Mouse (Mus musculus) hindbrain, embryonic 14.5 days (tissue): Measurements from ENCODE around the gene Klhl13. TPM values are rescaled to one million over a fixed set of nuclear protein-coding genes. Genes with fewer than 3 reads are reported as not detected.

Experiments used
- ATAC-seq: fragments of 200-750 bp; cut with Nextera tagmentation; 2 replicates; pipeline ENCODE4 v1.8.0; 2017; ENCODE audit warnings: moderate number of reproducible peaks, mild to moderate bottlenecking, moderate TSS enrichment, moderate library complexity; ENCODE audit not compliant: low FRiP score
- DNase-seq: peaks from one replicate; pipeline ENCODE4 v3.0.0-alpha.2; 2015; ENCODE audit warnings: low spot score
- H3K27ac ChIP-seq: fragments of 300-500 bp; sonication (generic); 2 replicates; pipeline ENCODE4 v1.5.1; 2014; ENCODE audit warnings: mild to moderate bottlenecking, moderate library complexity
- H3K27me3 ChIP-seq: fragments of 300-500 bp; sonication (generic); 2 replicates; pipeline ENCODE4 v1.6.1; 2014; ENCODE audit warnings: mild to moderate bottlenecking, low read length, mixed read lengths; ENCODE audit not compliant: control insufficient read depth, insufficient read depth
- H3K36me3 ChIP-seq: fragments of 300-500 bp; sonication (generic); replicated peaks from 2 replicates; pipeline ENCODE4 v1.6.1; 2014; ENCODE audit not compliant: control insufficient read depth, insufficient read depth
- H3K4me1 ChIP-seq: fragments of 300-500 bp; sonication (generic); replicated peaks from 2 replicates; pipeline ENCODE4 v1.6.1; 2014; ENCODE audit warnings: antibody characterized with exemption, low read length, mixed read lengths; ENCODE audit not compliant: control insufficient read depth, insufficient read depth
- H3K4me2 ChIP-seq: fragments of 300-500 bp; sonication (generic); replicated peaks from 2 replicates; pipeline ENCODE4 v1.6.1; 2014; ENCODE audit warnings: mild to moderate bottlenecking, moderate library complexity
- H3K4me3 ChIP-seq: fragments of 300-500 bp; sonication (generic); replicated peaks from 2 replicates; pipeline ENCODE4 v1.5.1; 2014; ENCODE audit warnings: mild to moderate bottlenecking, low read length
- H3K9ac ChIP-seq: fragments of 300-500 bp; sonication (generic); 2 replicates; pipeline ENCODE4 v1.6.1; 2014
- H3K9me3 ChIP-seq: fragments of 300-500 bp; sonication (generic); 2 replicates; pipeline ENCODE4 v1.6.1; 2016; ENCODE audit warnings: low read length; ENCODE audit not compliant: control insufficient read depth
- WGBS: fragments of 180-500 bp; shearing (Covaris S2); extraction: QIAGEN DNeasy Blood & Tissue Kit; methylation state at CpG from one replicate; pipeline ENCODE4 v1.1.7; 2014; 5-methylcytosine and 5-hydroxymethylcytosine counted together
- polyA plus RNA-seq: library from polyadenylated mRNA; unstranded; fragments of >200 nt; fragmentation: Nextera tagmentation; extraction: Ambion mirVana; gene quantifications from 2 replicates; pipeline ENCODE4 v1.2.1, GENCODE M21; 2014

The Klhl13 gene
- polyA plus RNA-seq, result 134 and 161 TPM in 2 replicates

DNA sequence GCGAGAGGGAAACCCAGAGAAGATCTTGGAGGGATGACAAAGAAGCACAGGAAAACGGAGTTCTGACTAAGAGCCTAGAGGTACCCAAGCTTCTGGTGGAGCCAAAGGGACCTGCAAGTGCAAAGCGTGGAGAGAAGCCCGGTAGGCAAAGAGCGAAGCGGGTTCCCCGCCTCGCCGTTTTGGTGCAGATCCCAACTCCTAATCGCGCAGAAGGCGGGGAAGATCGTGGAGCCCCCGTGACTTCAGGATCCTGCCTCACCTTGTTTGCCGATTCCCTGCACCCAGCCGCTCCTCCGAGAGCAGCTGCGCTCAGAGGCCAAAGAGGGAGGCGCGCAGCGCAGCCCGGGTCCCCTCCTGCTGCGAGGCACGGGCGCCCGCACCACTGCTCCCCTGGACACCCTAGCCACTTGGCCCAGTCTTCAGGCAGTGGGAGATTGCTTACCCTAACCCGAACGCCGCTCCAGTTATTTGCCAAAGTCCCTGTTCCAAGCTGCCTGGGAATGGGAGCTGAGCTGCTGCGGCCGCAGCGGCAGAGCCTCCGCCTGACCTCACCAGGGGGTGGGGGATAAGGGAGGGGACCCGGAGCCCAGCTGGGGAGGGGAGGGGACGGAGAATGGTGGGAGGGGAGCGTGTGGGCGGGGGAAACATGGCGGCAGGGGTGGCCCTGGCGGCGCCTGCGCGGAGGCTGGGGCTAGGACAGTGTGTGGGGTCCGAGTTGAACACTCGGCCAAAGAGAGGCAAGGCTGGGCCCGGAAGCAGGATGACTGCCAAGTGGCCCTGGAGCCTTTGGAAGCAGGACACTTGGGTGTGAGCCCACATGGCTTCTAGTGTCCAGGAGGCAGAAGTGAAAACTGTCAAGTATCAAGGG lies at the start of gene Klhl13:
Klhl13 (minus strand) TSS at position 569 of the 868 bp plus-strand sequence.
- ATAC-seq (peak; percentile 91), DNase-seq (peak; percentile 35)
- H3K27ac ChIP-seq, result peak within 1 kb of the TSS; percentile 54; the same call in 1 of the 2 replicates
- H3K36me3 ChIP-seq, result no peaks in the 10 kb centered on the region
- H3K4me1 ChIP-seq, result 0 out of 2 replicates have a peak, but pooled peaks cover 4% of the 10 kb centered on the region
- H3K27me3 ChIP-seq, result no peaks in the 10 kb centered on the region
- no peaks in the 10 kb centered on the region for H3K9me3 ChIP-seq
- WGBS, result 12% methylated on average over 45 of the region's 45 CpGs
- peak within 1 kb of the TSS; percentile 54 for H3K4me3 ChIP-seq
- peak within 1 kb of the TSS; percentile 67 for H3K9ac ChIP-seq
- peak within 1 kb of the TSS; percentile 59 for H3K4me2 ChIP-seq

DNA sequence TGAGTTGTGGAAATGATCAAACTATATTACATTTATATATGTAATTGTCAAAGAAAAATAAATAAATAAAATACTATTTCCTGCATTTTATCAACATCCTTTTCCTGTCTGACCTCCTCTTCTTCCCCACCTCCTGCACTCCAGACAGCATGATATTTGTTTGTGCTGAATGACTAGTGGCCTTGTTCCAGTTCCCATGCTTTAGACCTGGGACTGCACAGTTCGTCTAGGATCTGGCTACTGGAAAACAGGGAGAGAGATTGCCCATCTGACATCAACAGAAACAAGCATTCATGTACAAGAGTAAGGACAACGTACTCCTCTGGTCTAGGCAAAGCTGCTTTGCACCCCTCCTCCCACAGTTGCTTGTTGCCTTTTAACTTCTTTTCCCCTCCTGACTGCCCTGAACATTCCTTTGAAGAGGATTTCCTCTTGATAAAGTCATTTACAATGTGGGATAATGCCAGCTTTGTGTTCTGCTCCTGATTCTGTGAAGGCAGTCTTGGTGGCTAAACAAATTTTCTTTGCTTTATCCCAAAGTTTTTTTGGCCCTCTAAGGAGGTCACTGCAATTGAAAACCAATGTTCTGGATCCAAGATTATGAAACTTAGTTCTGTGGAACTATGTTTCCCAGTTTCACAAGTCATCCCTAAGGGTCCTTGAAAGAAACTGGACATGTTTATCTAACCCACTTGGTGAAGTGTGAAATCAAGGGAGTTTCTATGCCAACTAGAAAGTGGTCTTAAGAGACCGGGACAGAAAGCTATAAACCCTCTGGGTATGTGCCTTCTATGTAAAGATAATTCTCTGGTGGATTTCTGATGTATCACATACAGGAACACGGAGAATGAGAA lies 44.6 kb upstream of the Klhl13 start:
- ATAC-seq (no peak), DNase-seq (no peak)
- H3K4me1 ChIP-seq, result no peaks in the 10 kb centered on the region
- H3K4me2 ChIP-seq, result no peak overlapping the region
- H3K27ac ChIP-seq, result no peak overlapping the region
- H3K9me3 ChIP-seq, result no peaks in the 10 kb centered on the region
- H3K36me3 ChIP-seq, result no peaks in the 10 kb centered on the region
- no peak overlapping the region for H3K9ac ChIP-seq
- no peaks in the 10 kb centered on the region for H3K27me3 ChIP-seq
- WGBS, result 61% methylated on average over 4 of the region's 4 CpGs
- H3K4me3 ChIP-seq, result no peak overlapping the region

DNA sequence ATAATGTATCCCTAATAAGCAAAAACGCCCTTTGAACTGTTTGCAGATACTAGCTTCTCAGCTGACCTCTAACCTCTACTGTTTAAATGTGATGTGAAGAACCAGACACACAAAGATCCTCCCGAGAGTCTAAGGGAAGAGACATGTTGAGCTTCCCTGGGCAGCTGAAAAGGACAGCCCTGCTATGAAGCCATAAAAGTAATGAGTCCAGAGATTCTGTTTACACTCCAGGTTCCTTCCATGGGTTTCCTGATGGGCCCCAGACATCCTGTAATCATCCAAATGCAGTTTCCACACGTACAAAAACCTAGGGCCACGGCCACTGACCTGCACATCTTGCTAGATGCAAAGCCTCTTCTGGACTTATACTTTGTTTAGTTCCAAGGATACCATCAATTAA lies 23.8 kb upstream of the Klhl13 start:
- H3K9me3 ChIP-seq, result no peaks in the 10 kb centered on the region
- DNase-seq (no peak), ATAC-seq (no peak)
- H3K4me1 ChIP-seq, result no peaks in the 10 kb centered on the region
- no peaks in the 10 kb centered on the region for H3K36me3 ChIP-seq
- H3K27me3 ChIP-seq, result no peaks in the 10 kb centered on the region
- H3K27ac ChIP-seq, result no peak overlapping the region
- H3K9ac ChIP-seq, result no peak overlapping the region
- H3K4me2 ChIP-seq, result no peak overlapping the region
- 67% methylated on average over 4 of the region's 4 CpGs for WGBS
- no peak overlapping the region for H3K4me3 ChIP-seq

DNA sequence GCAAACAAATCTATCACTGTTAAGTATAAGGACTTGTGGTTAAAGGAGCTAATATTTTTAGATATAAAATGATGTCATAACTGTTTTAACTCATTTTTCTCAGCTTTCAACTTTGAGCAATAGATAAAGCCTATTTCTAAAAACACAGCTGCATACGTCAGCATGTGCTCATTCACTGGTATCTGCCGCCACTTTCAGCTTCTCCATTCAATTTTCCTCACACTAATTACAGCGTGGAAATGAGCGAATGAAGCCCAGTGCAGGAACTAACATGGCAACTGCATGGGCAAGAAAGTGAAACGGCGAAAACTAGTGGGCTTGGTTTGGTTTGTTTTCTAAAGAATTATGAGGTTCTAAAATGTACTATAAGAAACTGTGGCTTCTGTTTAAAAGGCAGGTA lies 1.4 kb downstream of the Klhl13 start:
- ATAC-seq (no peak), DNase-seq (no peak)
- Histone ChIP-seq H3K4me1 (0 out of 2 replicates have a peak, but pooled peaks cover 4% of the 10 kb centered on the region), H3K9me3 (no peaks in the 10 kb centered on the region), H3K4me2 (peak overlapping the region; percentile 59), H3K36me3 (no peaks in the 10 kb centered on the region), H3K4me3 (peak overlapping the region; percentile 54), H3K9ac (no peak overlapping the region; the same call in 1 of the 2 replicates), H3K27ac (no peak overlapping the region), H3K27me3 (no peaks in the 10 kb centered on the region)
- 39% methylated on average over 6 of the region's 6 CpGs for WGBS

DNA sequence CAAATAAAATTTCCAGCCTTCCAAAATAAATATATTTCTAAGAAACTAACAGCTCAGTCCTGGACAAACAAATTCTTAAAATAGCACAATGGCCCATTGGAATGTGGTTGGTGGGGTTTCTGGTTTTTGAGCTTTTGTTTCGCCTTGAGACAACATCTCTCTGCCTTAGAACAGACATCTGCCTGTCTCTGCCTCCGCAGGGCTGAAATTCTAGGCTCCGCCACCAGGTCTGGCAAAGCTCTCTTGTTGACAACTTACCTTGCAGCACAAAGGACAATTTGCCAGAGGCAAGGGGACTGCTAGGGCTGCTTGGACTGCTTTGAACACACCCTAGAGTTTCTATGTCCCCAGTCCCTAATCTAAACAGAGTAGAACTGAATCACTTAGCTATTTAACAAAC lies 4.4 kb downstream of the Klhl13 start:
- ATAC-seq (no peak), DNase-seq (no peak)
- Histone ChIP-seq H3K27me3 (no peaks in the 10 kb centered on the region), H3K4me2 (no peak overlapping the region), H3K9me3 (no peaks in the 10 kb centered on the region), H3K9ac (no peak overlapping the region), H3K27ac (no peak overlapping the region), H3K4me3 (no peak overlapping the region), H3K4me1 (0 out of 2 replicates have a peak, but pooled peaks cover 4% of the 10 kb centered on the region), H3K36me3 (no peaks in the 10 kb centered on the region)
- WGBS, result 88% methylated on average over 3 of the region's 3 CpGs

DNA sequence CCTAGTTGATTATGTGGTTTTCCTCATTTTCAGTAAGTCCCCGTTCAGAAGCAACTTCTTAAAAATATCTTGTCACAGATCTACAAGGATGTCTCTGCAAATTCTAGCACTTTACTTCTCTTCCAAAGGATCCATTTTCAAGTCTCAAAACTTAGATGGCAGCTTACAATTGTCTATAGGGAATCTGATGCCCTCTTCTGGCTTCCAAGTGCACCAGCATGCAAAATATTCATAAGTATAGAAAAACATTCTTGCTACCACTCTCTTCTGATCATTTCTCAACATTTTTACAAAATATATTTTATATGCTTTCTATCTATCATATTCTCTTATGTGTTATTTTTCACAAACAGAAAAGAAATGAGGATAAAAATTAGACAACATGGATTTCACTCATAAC lies 14.8 kb downstream of the Klhl13 start:
- no peak overlapping the region for H3K4me3 ChIP-seq
- no peak for ATAC-seq
- H3K4me1 ChIP-seq, result no peaks in the 10 kb centered on the region
- no peak overlapping the region for H3K4me2 ChIP-seq
- WGBS, result 85% methylated on average over 1 of the region's 1 CpGs
- H3K36me3 ChIP-seq, result no peaks in the 10 kb centered on the region
- no peaks in the 10 kb centered on the region for H3K9me3 ChIP-seq
- H3K9ac ChIP-seq, result no peak overlapping the region
- DNase-seq, result no peak
- no peaks in the 10 kb centered on the region for H3K27me3 ChIP-seq
- no peak overlapping the region for H3K27ac ChIP-seq

DNA sequence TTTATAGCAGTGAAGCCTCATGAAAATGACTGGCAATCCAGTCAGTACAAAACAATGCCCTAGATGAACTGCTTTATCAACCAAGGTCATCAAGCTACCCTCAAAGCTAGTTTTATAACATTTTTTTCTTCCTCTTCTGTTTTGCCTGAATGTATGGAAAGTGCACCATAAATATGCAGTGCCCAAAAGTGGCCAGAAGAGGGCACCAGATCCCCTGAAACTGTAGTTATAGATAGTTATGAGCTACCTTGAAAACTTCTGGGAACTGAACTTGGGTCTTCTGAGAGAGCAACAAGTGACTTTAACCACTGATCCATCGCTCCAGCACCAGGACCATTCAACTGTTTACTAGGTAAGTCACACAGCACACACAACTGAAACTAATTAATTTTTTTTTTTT lies 36.8 kb downstream of the Klhl13 start:
- no peaks in the 10 kb centered on the region for H3K9me3 ChIP-seq
- ATAC-seq (no peak), DNase-seq (no peak)
- H3K4me1 ChIP-seq, result no peaks in the 10 kb centered on the region
- no peak overlapping the region for H3K9ac ChIP-seq
- no peak overlapping the region for H3K4me3 ChIP-seq
- no peak overlapping the region for H3K27ac ChIP-seq
- 62% methylated on average over 1 of the region's 1 CpGs for WGBS
- no peaks in the 10 kb centered on the region for H3K36me3 ChIP-seq
- no peaks in the 10 kb centered on the region for H3K27me3 ChIP-seq
- H3K4me2 ChIP-seq, result no peak overlapping the region

DNA sequence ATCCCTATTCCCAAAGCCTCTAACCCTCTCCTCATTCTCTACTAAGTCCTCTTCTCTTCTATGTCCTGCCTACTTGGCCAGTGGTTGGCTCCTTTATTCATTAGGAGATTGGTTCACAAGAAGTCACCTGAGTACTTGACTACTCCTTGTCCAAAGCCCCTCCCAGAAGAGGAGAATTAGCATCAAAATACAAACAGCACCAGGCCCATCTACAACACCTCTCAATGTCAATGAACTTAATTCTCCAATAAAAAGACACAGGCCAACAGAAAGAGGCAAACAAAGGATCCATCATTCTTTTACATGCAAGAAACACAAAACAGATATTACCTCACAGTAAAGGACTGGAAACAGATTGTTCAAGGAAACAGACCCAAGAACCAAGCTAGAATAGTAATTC lies 46.0 kb downstream of the Klhl13 start:
- Histone ChIP-seq H3K27me3 (no peaks in the 10 kb centered on the region), H3K4me3 (no peak overlapping the region), H3K27ac (no peak overlapping the region), H3K4me1 (no peaks in the 10 kb centered on the region), H3K36me3 (no peaks in the 10 kb centered on the region), H3K9me3 (no peaks in the 10 kb centered on the region), H3K4me2 (no peak overlapping the region), H3K9ac (no peak overlapping the region)
- ATAC-seq (no peak), DNase-seq (no peak)

DNA sequence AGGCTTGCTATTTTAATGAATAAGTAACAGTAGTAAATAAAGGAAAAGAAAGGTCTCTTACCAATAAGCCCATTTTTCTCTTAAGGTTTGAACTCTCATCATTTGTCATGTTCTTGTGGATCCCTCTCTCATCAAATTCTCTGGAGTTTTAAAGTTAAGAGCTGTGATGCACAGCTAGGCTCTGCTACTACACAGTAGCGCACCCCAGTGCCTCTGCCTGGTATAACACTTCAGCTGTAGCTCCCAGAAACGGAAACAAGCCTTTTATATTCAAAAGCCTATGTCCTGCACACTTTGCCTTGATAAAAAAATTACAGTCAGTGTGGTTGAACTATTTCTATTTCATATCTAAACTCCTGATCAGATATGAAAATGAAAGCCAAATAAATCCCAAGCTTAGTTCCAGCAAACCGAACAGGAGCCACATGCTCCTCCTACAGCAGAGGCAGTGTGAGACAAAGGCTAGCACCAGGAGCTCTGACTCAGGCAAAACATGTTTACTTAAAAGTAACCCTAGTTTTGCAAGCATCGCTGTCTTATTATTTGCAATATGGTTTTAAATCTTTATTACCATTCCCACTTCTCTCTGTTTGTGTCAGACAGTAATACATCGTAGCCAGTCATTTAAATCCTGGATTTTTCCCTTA lies 68.8 kb downstream of the Klhl13 start:
- Histone ChIP-seq H3K27me3 (no peaks in the 10 kb centered on the region), H3K4me1 (no peaks in the 10 kb centered on the region), H3K4me3 (no peak overlapping the region), H3K9me3 (no peaks in the 10 kb centered on the region), H3K9ac (no peak overlapping the region), H3K27ac (peak overlapping the region; percentile 20; the same call in 1 of the 2 replicates), H3K4me2 (0 out of 2 replicates have a peak overlapping the region, but pooled peaks have one; percentile 10), H3K36me3 (no peaks in the 10 kb centered on the region)
- DNase-seq (peak; percentile 76), ATAC-seq (peak; percentile 76; the same call in 1 of the 2 replicates)
- 25% methylated on average over 5 of the region's 5 CpGs for WGBS
